Comparison of ENCODE assay signal across 15 mouse cellular contexts in genomic region chr11:76025080-76025583, GRCm38 (mm10). TPM values are rescaled to one million over a fixed set of nuclear protein-coding genes. Genes with fewer than 3 reads are reported as not detected.
A peak's percentile ranks its signal among the peaks of the same experiment; 100 is the strongest.
DNase-seq lines count a peak whose midpoint lies in the region; ATAC-seq and TF ChIP-seq lines count a peak whose summit lies in the region.
"Had no signal": no experiment of that assay in that cellular context is flagged by ENCODE, and none has a peak within 500 bp of the region (broad histone marks: within the 10 kb centered on the region; RNA-seq: fewer than 3 reads in every experiment).

No protein-coding gene starts in this region.

- TF ChIP-seq POLR2A in CH12.LX (IDR thresholded peaks at IDR 0.05; ENCODE audit: low read depth, low read length) = no peak
- TF ChIP-seq POLR2A in limb, embryonic 14.5 days (IDR thresholded peaks at IDR 0.05; ENCODE audit: borderline replicate concordance, extremely low read depth, insufficient read depth, insufficient read length) = no peak

- no peak overlapping the region; the same call in 1 of the 2 replicates for H3K4me3 ChIP-seq in kidney, postnatal 0 days (replicated peaks; ENCODE audit: low read depth, low read length)
- no peak overlapping the region for H3K4me3 ChIP-seq in CH12.LX (replicated peaks in 1 of 3; ENCODE audit: low read depth in 2 of 3, low read length in 2 of 3, poor library complexity in 1 of 3)
- peak overlapping the region; percentile 84 for H3K4me3 ChIP-seq in embryonic facial prominence, embryonic 14.5 days (ENCODE audit: low read depth, low read length)
- no peak overlapping the region for H3K4me3 ChIP-seq in limb, embryonic 14.5 days (replicated peaks; ENCODE audit: low read length)
- no peak overlapping the region for H3K4me3 ChIP-seq in forebrain, embryonic 10.5 days
- H3K4me3 ChIP-seq: megakaryocyte, embryonic 14.5 days; myocyte had no signal

- no peak for TF ChIP-seq EP300 in CH12.LX (IDR thresholded peaks at IDR 0.05; ENCODE audit: low read length)

- in situ Hi-C loops in CH12.LX (cut with MboI; ENCODE audit: low pct_ligation_motif_present, low pct_unique_long_range_greater_than_20kb, low sequenced_read_pairs) = loop anchor here (10.0 kb wide), 1 partner anchor 130 kb away; no protein-coding TSS in a partner anchor

- H3K9me3 ChIP-seq in kidney, postnatal 0 days (replicated peaks; ENCODE audit: low read length) = no peaks in the 10 kb centered on the region
- no peaks in the 10 kb centered on the region for H3K9me3 ChIP-seq in CH12.LX (replicated peaks; ENCODE audit: low read length)
- no peaks in the 10 kb centered on the region for H3K9me3 ChIP-seq in embryonic facial prominence, embryonic 14.5 days (ENCODE audit: control insufficient read depth, low read length)
- H3K9me3 ChIP-seq in limb, embryonic 14.5 days (ENCODE audit: control insufficient read depth, low read length) = no peaks in the 10 kb centered on the region
- H3K9me3 ChIP-seq in forebrain, embryonic 10.5 days = no peaks in the 10 kb centered on the region
- H3K9me3 ChIP-seq: heart, embryonic 13.5 days; megakaryocyte, embryonic 14.5 days had no signal

- ATAC-seq in kidney, postnatal 0 days (replicated peaks; ENCODE audit: low FRiP score, low read depth) = no peak
- ATAC-seq in embryonic facial prominence, embryonic 14.5 days (ENCODE audit: low read depth) = no peak
- no peak for ATAC-seq in limb, embryonic 14.5 days (ENCODE audit: low FRiP score, low read depth)
- ATAC-seq: CD4-positive, CD25-positive, alpha-beta regulatory T cell, adult 4 months; hindbrain, postnatal 0 days had no signal

- WGBS in kidney, postnatal 0 days = 78% methylated on average over 7 of the region's 7 CpGs
- WGBS in embryonic facial prominence, embryonic 14.5 days = 60% methylated on average over 7 of the region's 7 CpGs
- 85% methylated on average over 7 of the region's 7 CpGs for WGBS in limb, embryonic 14.5 days
- 51% methylated on average over 7 of the region's 7 CpGs for WGBS in forebrain, embryonic 10.5 days

- no peak for TF ChIP-seq CTCF in kidney, postnatal 0 days (IDR thresholded peaks at IDR 0.05; ENCODE audit: low read depth)
- no peak for TF ChIP-seq CTCF in CH12.LX (conservative IDR thresholded peaks at IDR 0.05 in 1 of 2, IDR thresholded peaks at IDR 0.05 in 1 of 2; ENCODE audit: low read depth in 2 of 2, low read length in 2 of 2)

- peaks cover 12% of the 10 kb centered on the region; the same call in 1 of the 2 replicates for H3K36me3 ChIP-seq in kidney, postnatal 0 days (ENCODE audit: insufficient read depth, low read length)
- H3K36me3 ChIP-seq in CH12.LX (replicated peaks in 1 of 2; ENCODE audit: control insufficient read depth in 1 of 2, insufficient read depth in 1 of 2, low read length in 1 of 2) = no peaks in the 10 kb centered on the region
- H3K36me3 ChIP-seq in embryonic facial prominence, embryonic 14.5 days (ENCODE audit: control insufficient read depth, insufficient read depth, low read length) = peaks cover 26% of the 10 kb centered on the region
- H3K36me3 ChIP-seq in limb, embryonic 14.5 days (ENCODE audit: control insufficient read depth, insufficient read depth, low read length) = peaks cover 18% of the 10 kb centered on the region
- H3K36me3 ChIP-seq in forebrain, embryonic 10.5 days (replicated peaks) = peaks cover 23% of the 10 kb centered on the region

- H3K4me1 ChIP-seq in kidney, postnatal 0 days (replicated peaks; ENCODE audit: insufficient read depth, low read length) = peaks cover 23% of the 10 kb centered on the region; the same call in 1 of the 2 replicates
- peaks cover 0 to 6% of the 10 kb centered on the region in 2 experiments; a peak in 2 of 4 replicates for H3K4me1 ChIP-seq in CH12.LX (ENCODE audit: control insufficient read depth in 1 of 2, insufficient read depth in 2 of 2)
- H3K4me1 ChIP-seq in embryonic facial prominence, embryonic 14.5 days (ENCODE audit: control insufficient read depth, insufficient read depth, low read length) = peaks cover 17% of the 10 kb centered on the region
- H3K4me1 ChIP-seq in limb, embryonic 14.5 days (ENCODE audit: control insufficient read depth, insufficient read depth, low read length) = peaks cover 19% of the 10 kb centered on the region
- H3K4me1 ChIP-seq in forebrain, embryonic 10.5 days = peaks cover 45% of the 10 kb centered on the region

- no peak for DNase-seq in kidney, postnatal 0 days (ENCODE audit: low spot score)
- DNase-seq in kidney, adult 8-10 months = no peak
- DNase-seq in CH12.LX (ENCODE audit: extremely low read depth) = no peak
- DNase-seq in embryonic facial prominence, embryonic 14.5 days (ENCODE audit: low spot score) = no peak
- DNase-seq in limb, embryonic 14.5 days (ENCODE audit: low spot score) = no peak
- no peak for DNase-seq in left cerebral cortex, adult 11 months (ENCODE audit: low spot score)
- no peak for DNase-seq in forebrain, embryonic 10.5 days (ENCODE audit: extremely low spot score, low spot score)
- no peak for DNase-seq in adrenal gland, postnatal 4 days (ENCODE audit: low spot score in 2 of 2)
- DNase-seq: retina, postnatal 1 day had no signal

- no peak for TF ChIP-seq RAD21 in CH12.LX (IDR thresholded peaks at IDR 0.05; ENCODE audit: low read depth, low read length)

- H3K4me2 ChIP-seq in kidney, postnatal 0 days (ENCODE audit: low read length) = peak overlapping the region; percentile 91
- H3K4me2 ChIP-seq in CH12.LX (ENCODE audit: insufficient read depth, low read depth, poor library complexity, severe bottlenecking) = no peak overlapping the region
- peak overlapping the region; percentile 89 for H3K4me2 ChIP-seq in embryonic facial prominence, embryonic 14.5 days (ENCODE audit: low read depth, low read length)
- H3K4me2 ChIP-seq in limb, embryonic 14.5 days (replicated peaks; ENCODE audit: low read depth, low read length, severe bottlenecking) = peak overlapping the region; percentile 89; the same call in 1 of the 2 replicates
- H3K4me2 ChIP-seq: heart, embryonic 13.5 days had no signal

- no peak overlapping the region for H3K27ac ChIP-seq in kidney, postnatal 0 days
- no peak overlapping the region for H3K27ac ChIP-seq in CH12.LX (ENCODE audit: insufficient read depth, low read depth)
- H3K27ac ChIP-seq in embryonic facial prominence, embryonic 14.5 days (replicated peaks; ENCODE audit: low read depth, low read length) = no peak overlapping the region
- no peak overlapping the region for H3K27ac ChIP-seq in limb, embryonic 14.5 days (replicated peaks; ENCODE audit: low read depth, low read length)
- H3K27ac ChIP-seq in forebrain, embryonic 10.5 days = no peak overlapping the region
- H3K27ac ChIP-seq: heart, embryonic 13.5 days; hindbrain, postnatal 0 days had no signal

- dilution Hi-C loops in CH12.LX (cut with MboI; ENCODE audit: extremely low pct_ligation_motif_present, extremely low pct_unique_long_range_greater_than_20kb, low sequenced_read_pairs) = no loop called here

- no peaks in the 10 kb centered on the region for H3K79me2 ChIP-seq in CH12.LX (replicated peaks; ENCODE audit: control insufficient read depth, extremely low read depth, insufficient read depth, poor library complexity, severe bottlenecking)

- H3K27me3 ChIP-seq in kidney, postnatal 0 days (ENCODE audit: insufficient read depth, low read length) = peaks cover 3% of the 10 kb centered on the region; the same call in 1 of the 2 replicates
- peaks cover 77% of the 10 kb centered on the region for H3K27me3 ChIP-seq in CH12.LX (replicated peaks)
- H3K27me3 ChIP-seq in embryonic facial prominence, embryonic 14.5 days (replicated peaks; ENCODE audit: control insufficient read depth, insufficient read depth, low read length) = no peaks in the 10 kb centered on the region
- H3K27me3 ChIP-seq in limb, embryonic 14.5 days (ENCODE audit: control insufficient read depth, insufficient read depth, low read length) = no peaks in the 10 kb centered on the region
- H3K27me3 ChIP-seq in forebrain, embryonic 10.5 days (ENCODE audit: poor library complexity, severe bottlenecking) = peaks cover 45% of the 10 kb centered on the region

- no peak overlapping the region for H3K9ac ChIP-seq in kidney, postnatal 0 days (ENCODE audit: low read depth, low read length)
- H3K9ac ChIP-seq in CH12.LX (ENCODE audit: insufficient read depth, low read depth) = no peak overlapping the region
- no peak overlapping the region for H3K9ac ChIP-seq in embryonic facial prominence, embryonic 14.5 days (ENCODE audit: low read depth, low read length)
- no peak overlapping the region for H3K9ac ChIP-seq in limb, embryonic 14.5 days (ENCODE audit: low read depth, low read length, severe bottlenecking)
- H3K9ac ChIP-seq: heart, embryonic 13.5 days had no signal

TF ChIP-seq in CH12.LX, 34 proteins besides CTCF, POLR2A, EP300 and RAD21:
- TF ChIP-seq PAX5 (IDR thresholded peaks at IDR 0.05; ENCODE audit: low read length) = no peak
- TF ChIP-seq CHD2 (IDR thresholded peaks at IDR 0.05; ENCODE audit: low read length) = 0 out of 2 replicates have a peak, but pooled peaks have one; percentile 31
TF ChIP-seq in CH12.LX: peak in this region for 1.

RNA-seq across cellular contexts. Expression of gene Rflnb, which starts 2.5 kb away (rescaled TPM):
- polyA plus RNA-seq in kidney, postnatal 0 days (2015; fragmentation: Nextera tagmentation; extraction: Ambion mirVana) = 39.3 and 43.1 TPM in 2 replicates
- 0.80 and 0.85 TPM in 2 replicates for total RNA-seq in CH12.LX (2012; rRNA removed)
- 0.19 and 0.26 TPM in 2 replicates for total RNA-seq in CH12.LX (2014; rRNA removed)
- polyA plus RNA-seq in CH12.LX (2012; ENCODE audit: insufficient read length, low read depth) = 0.31 and 0.69 TPM in 2 replicates
- polyA plus RNA-seq in embryonic facial prominence, embryonic 14.5 days (2014; fragmentation: Nextera tagmentation; extraction: Ambion mirVana) = 45.3 and 45.6 TPM in 2 replicates
- 28.9 and 29.1 TPM in 2 replicates for polyA plus RNA-seq in limb, embryonic 14.5 days (2012; rRNA removed)
- 52.2 and 55.7 TPM in 2 replicates for polyA plus RNA-seq in limb, embryonic 14.5 days (2014; fragmentation: Nextera tagmentation; extraction: Ambion mirVana)
- polyA plus RNA-seq in forebrain, embryonic 10.5 days (2016; fragmentation: Nextera tagmentation; extraction: Ambion mirVana) = 15.4 and 16.8 TPM in 2 replicates
- total RNA-seq in adrenal gland, postnatal 4 days (2021) = 10 to 100 TPM; 35.5 to 40.1 TPM

RNA-seq across cellular contexts. Expression of gene 1700016K19Rik, which starts 25.4 kb away (rescaled TPM):
- polyA plus RNA-seq in kidney, postnatal 0 days (2015; fragmentation: Nextera tagmentation; extraction: Ambion mirVana) = 0.38 and 0.50 TPM in 2 replicates
- total RNA-seq in CH12.LX (2012; rRNA removed) = 0.76 TPM in 1 of 2 replicates, not detected in the other
- total RNA-seq in CH12.LX (2014; rRNA removed) = not detected in 2 replicates
- polyA plus RNA-seq in CH12.LX (2012; ENCODE audit: insufficient read length, low read depth) = 0.53 TPM in 1 of 2 replicates, not detected in the other
- polyA plus RNA-seq in embryonic facial prominence, embryonic 14.5 days (2014; fragmentation: Nextera tagmentation; extraction: Ambion mirVana) = 2.0 and 7.3 TPM in 2 replicates
- polyA plus RNA-seq in limb, embryonic 14.5 days (2012; rRNA removed) = 0.58 and 0.87 TPM in 2 replicates
- 0.44 and 0.76 TPM in 2 replicates for polyA plus RNA-seq in limb, embryonic 14.5 days (2014; fragmentation: Nextera tagmentation; extraction: Ambion mirVana)
- polyA plus RNA-seq in forebrain, embryonic 10.5 days (2016; fragmentation: Nextera tagmentation; extraction: Ambion mirVana) = 0.23 and 0.62 TPM in 2 replicates
- not detected for total RNA-seq in adrenal gland, postnatal 4 days (2021)
- total RNA-seq: common myeloid progenitor, adult 5-6 weeks had no signal
- polyA plus RNA-seq: CD4-positive, CD25-positive, alpha-beta regulatory T cell, adult 4 months; heart, embryonic 13.5 days had no signal
